Mouse (Mus musculus) stomach, postnatal 0 days (tissue): Measurements from ENCODE around the gene Il17rb.

Source experiments
- CTCF ChIP-seq: IDR thresholded peaks from 2 replicates; pipeline ENCODE4 v1.5.1; 2016; ENCODE audit warnings: antibody characterized with exemption, low read depth, mild to moderate bottlenecking, moderate library complexity
- EP300 ChIP-seq: optimal IDR thresholded peaks from 2 replicates; pipeline ENCODE3; 2016; ENCODE audit warnings: antibody characterized with exemption

DNA sequence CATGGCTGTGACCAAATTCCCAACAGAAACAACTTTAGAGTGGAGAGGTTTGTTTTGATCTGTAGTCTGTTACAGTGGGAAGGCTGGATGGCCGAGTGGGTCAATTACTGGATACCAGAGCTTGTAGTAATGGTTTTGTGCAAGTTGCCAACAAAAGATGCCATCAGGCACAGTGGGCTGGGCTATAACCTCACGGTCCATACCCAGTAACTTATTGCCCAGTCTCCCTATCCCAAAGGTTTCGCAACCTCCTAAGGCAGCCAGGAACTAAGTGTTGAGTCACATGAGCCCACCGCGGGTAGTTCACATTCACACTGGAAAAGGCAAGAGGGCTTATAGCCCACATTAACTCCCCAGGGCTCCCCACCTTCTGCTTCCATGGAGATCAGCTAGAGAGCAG, 8.0 kb upstream of the Il17rb start:
- TF ChIP-seq EP300 = no peak
- TF ChIP-seq CTCF = no peak
